In genomic region chr16:94559782-94560181, GRCm38 (mm10) we compare ENCODE assay signal across 14 mouse cellular contexts. TPM values are rescaled to one million over a fixed set of nuclear protein-coding genes. Genes with fewer than 3 reads are reported as not detected.
A peak's percentile ranks its signal among the peaks of the same experiment; 100 is the strongest.
DNase-seq lines count a peak whose midpoint lies in the region; ATAC-seq lines count a peak whose summit lies in the region.
"Had no signal": no experiment of that assay in that cellular context is flagged by ENCODE, and none has a peak within 500 bp of the region (broad histone marks: within the 10 kb centered on the region; RNA-seq: fewer than 3 reads in every experiment).

No protein-coding gene starts in this region.

- no peak overlapping the region for H3K9ac ChIP-seq in heart, embryonic 11.5 days (ENCODE audit: low read depth, low read length)
- no peak overlapping the region for H3K9ac ChIP-seq in lung, embryonic 16.5 days (ENCODE audit: low read length)
- peak overlapping the region; percentile 16; the same call in 1 of the 2 replicates for H3K9ac ChIP-seq in liver, embryonic 11.5 days (ENCODE audit: low read depth, low read length)
- no peak overlapping the region for H3K9ac ChIP-seq in stomach, embryonic 16.5 days (ENCODE audit: low read length)
- H3K9ac ChIP-seq in hindbrain, embryonic 12.5 days, result no peak overlapping the region

- no peaks in the 10 kb centered on the region for H3K36me3 ChIP-seq in heart, embryonic 11.5 days (ENCODE audit: control insufficient read depth, insufficient read depth, low read length)
- H3K36me3 ChIP-seq in lung, embryonic 16.5 days (ENCODE audit: control insufficient read depth, insufficient read depth, low read length), result no peaks in the 10 kb centered on the region
- no peaks in the 10 kb centered on the region for H3K36me3 ChIP-seq in liver, embryonic 11.5 days (ENCODE audit: control insufficient read depth, insufficient read depth, low read length)
- H3K36me3 ChIP-seq in stomach, embryonic 16.5 days (ENCODE audit: control insufficient read depth, insufficient read depth, low read length), result no peaks in the 10 kb centered on the region
- H3K36me3 ChIP-seq in hindbrain, embryonic 12.5 days, result no peaks in the 10 kb centered on the region

- intact Hi-C loops in heart, postnatal 25 days (cut with DNase I), result loop anchor here (10.0 kb wide), 1 partner anchor 185 kb away; the partner anchor contains the start of genes Pigp and Ttc3

- H3K4me2 ChIP-seq in heart, embryonic 11.5 days, result peak overlapping the region; percentile 46
- no peak overlapping the region for H3K4me2 ChIP-seq in lung, embryonic 16.5 days (ENCODE audit: low read depth, low read length)
- peak overlapping the region; percentile 54 for H3K4me2 ChIP-seq in liver, embryonic 11.5 days
- no peak overlapping the region for H3K4me2 ChIP-seq in stomach, embryonic 16.5 days (ENCODE audit: low read depth, low read length)
- H3K4me2 ChIP-seq in hindbrain, embryonic 12.5 days (replicated peaks), result no peak overlapping the region

- no peak for DNase-seq in heart, postnatal 25 days (ENCODE audit: low spot score)
- DNase-seq in lung, postnatal 14 days, result no peak
- DNase-seq in liver, embryonic 11.5 days (ENCODE audit: low spot score), result no peak
- DNase-seq in layer of hippocampus, adult 11-12 months (ENCODE audit: low spot score), result no peak
- DNase-seq: adrenal gland, adult 2 months; cerebellum, adult 11 months; embryo, embryonic 11 days; gastrocnemius, postnatal 25 days; kidney, adult 18-20 months had no signal

- H3K27me3 ChIP-seq in heart, embryonic 11.5 days (ENCODE audit: control insufficient read depth, insufficient read depth, low read length), result no peaks in the 10 kb centered on the region
- no peaks in the 10 kb centered on the region for H3K27me3 ChIP-seq in lung, embryonic 16.5 days (ENCODE audit: control insufficient read depth, insufficient read depth, low read depth, low read length)
- no peaks in the 10 kb centered on the region for H3K27me3 ChIP-seq in liver, embryonic 11.5 days (replicated peaks; ENCODE audit: control insufficient read depth, insufficient read depth, low read length)
- no peaks in the 10 kb centered on the region for H3K27me3 ChIP-seq in stomach, embryonic 16.5 days (ENCODE audit: control insufficient read depth, insufficient read depth, low read length)
- no peaks in the 10 kb centered on the region for H3K27me3 ChIP-seq in hindbrain, embryonic 12.5 days

- peaks cover 17% of the 10 kb centered on the region for H3K4me1 ChIP-seq in heart, embryonic 11.5 days (ENCODE audit: control insufficient read depth, insufficient read depth, low read length)
- 0 out of 2 replicates have a peak, but pooled peaks cover 2% of the 10 kb centered on the region for H3K4me1 ChIP-seq in lung, embryonic 16.5 days (replicated peaks; ENCODE audit: control insufficient read depth, insufficient read depth, low read length)
- H3K4me1 ChIP-seq in liver, embryonic 11.5 days (replicated peaks; ENCODE audit: control insufficient read depth, insufficient read depth, low read length), result peaks cover 20% of the 10 kb centered on the region
- H3K4me1 ChIP-seq in stomach, embryonic 16.5 days (ENCODE audit: control insufficient read depth, insufficient read depth, low read length), result peaks cover 7% of the 10 kb centered on the region
- no peaks in the 10 kb centered on the region for H3K4me1 ChIP-seq in hindbrain, embryonic 12.5 days

- WGBS in heart, embryonic 11.5 days (ENCODE audit: insufficient replicate concordance), result 55% methylated on average over 7 of the region's 7 CpGs
- WGBS in lung, embryonic 16.5 days, result 43% methylated on average over 7 of the region's 7 CpGs
- 38% methylated on average over 7 of the region's 7 CpGs for WGBS in liver, embryonic 11.5 days
- 43% methylated on average over 7 of the region's 7 CpGs for WGBS in stomach, embryonic 16.5 days
- WGBS in hindbrain, embryonic 12.5 days, result 68% methylated on average over 7 of the region's 7 CpGs

- no peaks in the 10 kb centered on the region for H3K9me3 ChIP-seq in heart, embryonic 11.5 days (replicated peaks; ENCODE audit: control insufficient read depth, low read length)
- H3K9me3 ChIP-seq in lung, embryonic 16.5 days (ENCODE audit: control insufficient read depth, low read length), result no peaks in the 10 kb centered on the region
- no peaks in the 10 kb centered on the region for H3K9me3 ChIP-seq in liver, embryonic 11.5 days (ENCODE audit: control insufficient read depth, low read length)
- H3K9me3 ChIP-seq in stomach, embryonic 16.5 days (replicated peaks; ENCODE audit: control insufficient read depth, low read length), result no peaks in the 10 kb centered on the region
- no peaks in the 10 kb centered on the region for H3K9me3 ChIP-seq in hindbrain, embryonic 12.5 days (replicated peaks)

- no peak overlapping the region for H3K4me3 ChIP-seq in heart, embryonic 11.5 days (ENCODE audit: low read depth, low read length)
- H3K4me3 ChIP-seq in lung, embryonic 16.5 days (ENCODE audit: low read length), result no peak overlapping the region
- peak overlapping the region; percentile 1; the same call in 1 of the 2 replicates for H3K4me3 ChIP-seq in liver, embryonic 11.5 days (ENCODE audit: low read depth, low read length)
- H3K4me3 ChIP-seq in stomach, embryonic 16.5 days (replicated peaks; ENCODE audit: low read length), result no peak overlapping the region
- H3K4me3 ChIP-seq in hindbrain, embryonic 12.5 days, result no peak overlapping the region

- H3K27ac ChIP-seq in heart, embryonic 11.5 days (ENCODE audit: low read depth, low read length), result peak overlapping the region; percentile 85
- H3K27ac ChIP-seq in lung, embryonic 16.5 days (ENCODE audit: low read length), result peak overlapping the region; percentile 72
- H3K27ac ChIP-seq in liver, embryonic 11.5 days (ENCODE audit: low read depth, low read length), result peak overlapping the region; percentile 75
- peak overlapping the region; percentile 7 for H3K27ac ChIP-seq in stomach, embryonic 16.5 days (ENCODE audit: low read length)
- H3K27ac ChIP-seq in hindbrain, embryonic 12.5 days, result no peak overlapping the region

- ATAC-seq in heart, embryonic 11.5 days (replicated peaks; ENCODE audit: insufficient number of reproducible peaks, low FRiP score, low TSS enrichment), result no peak
- ATAC-seq in lung, embryonic 16.5 days (ENCODE audit: low read depth), result no peak
- 0 out of 2 replicates have a peak, but pooled peaks have one; percentile 4 for ATAC-seq in liver, embryonic 11.5 days (replicated peaks; ENCODE audit: low FRiP score)
- ATAC-seq in stomach, embryonic 16.5 days (ENCODE audit: insufficient read depth, low FRiP score), result no peak
- no peak for ATAC-seq in hindbrain, embryonic 12.5 days (ENCODE audit: low FRiP score)
- ATAC-seq: forebrain, embryonic 14.5 days had no signal

RNA-seq across cellular contexts. Expression of gene Dyrk1a, which starts 10.0 kb away (rescaled TPM):
- polyA plus RNA-seq in heart, embryonic 11.5 days (2014; fragmentation: Nextera tagmentation; extraction: Ambion mirVana), result 9.0 and 11.6 TPM in 2 replicates
- total RNA-seq in heart, postnatal 25 days (2021), result 10 to 100 TPM; 71.4 to 71.9 TPM
- 8.0 and 9.0 TPM in 2 replicates for polyA plus RNA-seq in lung, embryonic 16.5 days (2015; fragmentation: Nextera tagmentation; extraction: Ambion mirVana)
- polyA plus RNA-seq in liver, embryonic 11.5 days (2014; fragmentation: Nextera tagmentation; extraction: Ambion mirVana), result 9.0 TPM in 2 replicates
- 7.4 TPM in 2 replicates for polyA plus RNA-seq in stomach, embryonic 16.5 days (2015; fragmentation: Nextera tagmentation; extraction: Ambion mirVana)
- polyA plus RNA-seq in hindbrain, embryonic 12.5 days (2016; fragmentation: Nextera tagmentation; extraction: Ambion mirVana), result 9.3 and 9.9 TPM in 2 replicates

RNA-seq across cellular contexts. Expression of gene Vps26c, which starts 33.2 kb away (rescaled TPM):
- polyA plus RNA-seq in heart, embryonic 11.5 days (2014; fragmentation: Nextera tagmentation; extraction: Ambion mirVana), result 47.4 and 54.6 TPM in 2 replicates
- total RNA-seq in heart, postnatal 25 days (2021), result 10 to 100 TPM; 23.0 to 24.2 TPM
- 57.8 and 68.0 TPM in 2 replicates for polyA plus RNA-seq in lung, embryonic 16.5 days (2015; fragmentation: Nextera tagmentation; extraction: Ambion mirVana)
- 37.3 and 39.3 TPM in 2 replicates for polyA plus RNA-seq in liver, embryonic 11.5 days (2014; fragmentation: Nextera tagmentation; extraction: Ambion mirVana)
- 52.7 and 53.3 TPM in 2 replicates for polyA plus RNA-seq in stomach, embryonic 16.5 days (2015; fragmentation: Nextera tagmentation; extraction: Ambion mirVana)
- 67.0 and 70.3 TPM in 2 replicates for polyA plus RNA-seq in hindbrain, embryonic 12.5 days (2016; fragmentation: Nextera tagmentation; extraction: Ambion mirVana)

Comparison
In these comparisons a context has a peak if more than half of its experiments do, and no peak if none do; other contexts are left out.
1. H3K4me2 ChIP-seq: peak in heart, embryonic 11.5 days (single experiment) and liver, embryonic 11.5 days (single experiment); none in lung, embryonic 16.5 days (single experiment), stomach, embryonic 16.5 days (single experiment) and hindbrain, embryonic 12.5 days (single experiment).